Mouse (Mus musculus): ENCODE measurements around the gene Inpp5a. TPM values are rescaled to one million over a fixed set of nuclear protein-coding genes. Genes with fewer than 3 reads are reported as not detected.

Inpp5a gene
- 7.0 and 8.9 TPM in 2 replicates for polyA plus RNA-seq (2012; ENCODE audit: low replicate concordance)

DNA sequence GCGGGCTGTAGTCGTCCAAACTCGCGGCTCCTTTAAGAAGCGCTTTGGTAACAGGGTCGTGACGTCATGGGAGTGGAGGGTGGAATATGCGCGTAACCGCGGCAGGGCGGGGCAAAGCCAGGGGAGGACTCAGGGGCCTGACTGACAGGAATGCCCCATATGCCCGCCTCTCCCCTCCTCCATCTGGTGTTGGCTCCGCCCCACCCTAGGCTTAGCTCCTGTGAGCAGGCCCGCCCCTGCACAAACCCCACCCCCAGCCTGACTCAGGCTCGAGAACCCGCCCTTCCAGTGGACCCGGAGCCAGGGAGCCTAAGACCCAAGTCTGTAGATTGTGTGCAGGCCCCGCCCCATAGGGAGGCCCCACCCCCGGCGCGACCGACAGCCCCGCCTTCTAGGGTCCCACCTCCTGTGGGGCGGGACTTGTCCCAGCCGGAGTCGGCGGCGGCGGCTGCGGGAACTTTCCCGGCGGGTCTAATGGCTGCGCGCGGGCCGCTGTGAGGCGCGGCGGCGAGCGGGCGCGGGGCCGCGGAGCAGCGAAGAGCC is at the start of gene Inpp5a:
Gene Inpp5a (plus strand): TSS at position 440 of the 543 bp plus-strand sequence.

DNA sequence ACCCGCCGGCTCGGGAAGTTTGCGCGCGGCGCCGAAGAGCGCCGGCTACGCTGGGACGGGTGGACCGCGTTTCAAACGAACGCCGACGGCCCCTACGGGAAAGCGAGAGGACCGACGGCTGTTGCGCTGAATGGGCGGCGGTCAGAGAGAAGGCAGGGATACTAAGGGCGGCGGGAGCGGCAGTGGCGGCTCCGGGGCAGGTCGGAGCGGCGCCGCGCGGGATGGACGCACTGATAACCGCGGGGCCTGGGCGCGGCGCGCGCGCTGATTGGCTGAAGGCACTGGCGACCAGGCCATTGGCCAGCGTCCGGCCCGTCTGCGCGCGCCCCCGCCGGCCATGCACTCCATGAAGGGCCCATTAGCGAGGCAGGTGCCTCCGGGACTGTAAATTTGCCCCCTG is 193.7 kb downstream of the Inpp5a start, which contains the start of gene Nkx6-2:
Gene Nkx6-2 (minus strand): TSS at position 203 of the 400 bp plus-strand sequence.

Other genes starting within 250 kb of the Inpp5a start
- gene Lrrc27, start 176.1 kb upstream of the Inpp5a start, polyA plus RNA-seq (2012; ENCODE audit: low replicate concordance): 0.08 TPM in 1 of 2 replicates, not detected in the other
- 0.27 and 0.30 TPM in 2 replicates for gene Stk32c, start 175.8 kb upstream of the Inpp5a start, polyA plus RNA-seq (2012; ENCODE audit: low replicate concordance)
- 1.2 and 1.3 TPM in 2 replicates for gene Pwwp2b, start 140.6 kb upstream of the Inpp5a start, polyA plus RNA-seq (2012; ENCODE audit: low replicate concordance)
- gene Nkx6-2, start 193.7 kb downstream of the Inpp5a start, polyA plus RNA-seq (2012; ENCODE audit: low replicate concordance): 0.14 TPM in 1 of 2 replicates, not detected in the other